Mouse (Mus musculus) adrenal gland, postnatal 4 days (tissue): ENCODE results near the gene AC134908.4. TPM values are rescaled to one million over a fixed set of nuclear protein-coding genes. Genes with fewer than 3 reads are reported as not detected.
"Not testable (repeated sequence)": the region's sequence is repeated elsewhere in the genome, so short reads cannot be mapped to it uniquely, and the experiment has no call there.

Source experiments
- DNase-seq, 2 experiments: peaks; one replicate each; pipeline ENCODE4 v3.0.0; 2021 to 2022; ENCODE audit warnings: low spot score in 2 of 2, mixed read lengths in 2 of 2
- total RNA-seq, 2 experiments: library from RNA; stranded (reverse); gene quantifications; 2 replicates each; pipeline ENCODE4 v1.2.3; 2021

AC134908.4 gene
- total RNA-seq, 2 experiments from 2014 or later, result not detected

DNA sequence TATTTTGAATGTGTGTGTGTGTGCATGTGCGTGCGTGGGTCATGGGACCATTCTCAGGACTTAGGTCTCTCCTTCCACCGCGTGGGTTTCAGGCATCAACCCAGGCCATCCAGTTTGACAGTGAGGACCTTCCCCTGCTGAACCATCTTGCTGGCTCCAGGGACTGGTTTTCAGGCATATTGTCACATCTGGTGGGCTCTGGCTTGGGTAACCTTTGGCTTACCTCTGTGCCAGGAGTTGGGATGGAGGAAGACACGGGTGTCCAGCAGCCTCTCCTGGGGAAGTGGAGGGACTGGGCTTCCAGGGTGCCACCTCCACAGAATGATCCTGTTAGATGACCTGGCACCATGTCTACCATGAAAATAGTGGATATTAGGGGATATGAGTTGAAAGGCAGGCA lies 17.5 kb downstream of the AC134908.4 start:
- no peak for DNase-seq

DNA sequence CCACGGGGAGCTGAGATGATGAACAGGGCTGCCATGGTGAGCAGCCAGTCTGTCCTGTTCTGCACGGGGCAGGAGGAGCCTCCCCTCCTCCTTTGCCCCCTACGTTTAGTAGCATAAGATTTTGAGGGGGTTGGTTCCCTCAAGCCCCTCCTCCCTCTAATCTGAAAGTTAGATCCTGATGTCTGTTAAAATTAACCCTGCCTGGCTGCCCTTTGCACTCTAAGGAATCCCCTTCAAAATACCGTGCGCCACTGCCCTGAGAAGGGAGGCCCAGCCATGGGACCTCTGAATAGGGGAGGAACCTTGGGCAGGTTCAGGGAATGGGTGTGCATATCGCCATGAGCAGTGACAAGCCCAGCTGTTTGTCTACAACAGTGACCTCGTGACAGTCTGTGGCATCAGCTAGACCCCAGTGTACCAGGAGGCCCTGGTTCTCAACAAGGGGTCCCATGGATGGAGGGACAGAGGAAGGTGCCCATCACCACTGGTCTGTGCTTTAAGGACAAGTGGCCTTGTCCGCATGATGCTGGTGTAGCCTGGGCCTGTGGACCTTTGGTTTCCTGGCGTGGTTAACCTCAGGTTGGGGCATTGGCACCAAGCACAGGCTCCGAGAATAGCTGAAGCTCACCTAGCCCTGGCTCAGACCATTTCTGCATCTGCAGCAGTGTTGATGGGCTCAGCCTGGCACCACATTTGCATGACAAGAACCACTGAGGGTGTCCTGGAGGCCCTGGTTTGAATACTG lies 20.0 kb downstream of the AC134908.4 start:
- DNase-seq, result no peak

DNA sequence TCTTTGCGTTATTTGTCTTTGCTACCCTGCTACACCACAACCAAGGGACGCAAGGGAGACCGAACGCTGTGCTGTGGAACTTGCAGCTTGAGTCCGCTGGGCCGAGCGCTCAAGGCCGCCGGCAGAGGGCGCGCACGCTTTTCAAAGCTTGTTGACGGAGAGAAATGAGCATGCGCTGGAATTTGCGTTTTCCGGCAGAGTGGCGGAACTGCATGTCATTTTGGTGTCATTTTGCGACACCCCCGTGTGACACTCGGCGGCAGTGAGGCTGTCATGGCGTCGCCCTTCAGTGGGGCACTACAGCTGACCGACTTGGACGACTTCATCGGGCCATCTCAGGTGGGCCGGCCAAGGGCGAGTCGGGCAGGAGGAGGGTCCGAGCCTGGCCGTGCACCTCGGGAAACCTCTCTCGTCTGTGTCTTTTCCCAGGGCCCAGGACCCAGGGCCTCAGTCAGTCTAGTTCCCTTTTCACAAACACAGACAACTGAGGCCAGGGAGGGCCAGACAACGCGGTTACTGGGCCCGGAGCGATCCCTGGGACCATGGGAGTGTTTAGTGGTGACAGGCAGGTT lies 21.8 kb downstream of the AC134908.4 start, which contains the start of gene Narfl:
TSS of gene Narfl (plus strand) at position 228 of the 572 bp plus-strand sequence.
- peak; percentile 97 to 98 for DNase-seq

DNA sequence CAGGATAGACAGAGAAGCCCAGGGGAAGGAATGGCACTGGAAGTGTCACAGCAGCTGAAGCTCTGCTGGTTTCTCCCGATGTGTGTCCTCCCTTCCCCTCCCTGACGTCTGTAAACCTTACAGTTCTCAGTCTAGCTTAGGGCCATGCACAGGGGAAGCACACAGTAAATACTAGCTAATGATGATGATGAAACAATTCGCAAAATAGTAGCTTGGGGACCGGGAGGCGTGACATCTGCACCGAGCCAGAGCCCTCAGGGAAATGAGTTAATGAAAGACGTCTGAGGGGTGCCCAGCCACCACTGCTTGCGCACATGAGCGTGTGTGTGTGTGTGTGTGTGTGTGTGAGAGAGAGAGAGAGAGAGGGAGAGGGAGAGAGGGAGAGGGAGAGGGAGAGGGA lies 26.1 kb downstream of the AC134908.4 start:
- no peak for DNase-seq

DNA sequence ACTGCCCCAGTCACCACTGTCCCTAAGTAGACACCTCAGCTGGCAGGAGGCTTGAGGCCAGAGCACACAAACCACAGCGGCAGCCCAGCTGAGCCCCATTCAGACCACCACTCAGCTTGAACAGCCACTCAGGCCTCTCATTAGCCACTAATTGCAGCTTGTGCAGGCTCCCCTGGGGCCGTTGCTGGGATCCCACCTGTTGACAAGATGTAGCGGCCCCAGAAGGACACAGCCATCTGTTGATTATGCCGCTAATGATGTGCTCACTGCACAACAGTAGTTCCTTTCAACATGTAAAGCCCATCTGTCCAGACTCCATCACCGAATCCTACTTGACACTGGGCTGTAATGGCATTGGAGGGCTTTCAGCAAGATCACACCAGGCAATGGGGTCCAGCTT lies 29.6 kb downstream of the AC134908.4 start:
- no peak for DNase-seq

DNA sequence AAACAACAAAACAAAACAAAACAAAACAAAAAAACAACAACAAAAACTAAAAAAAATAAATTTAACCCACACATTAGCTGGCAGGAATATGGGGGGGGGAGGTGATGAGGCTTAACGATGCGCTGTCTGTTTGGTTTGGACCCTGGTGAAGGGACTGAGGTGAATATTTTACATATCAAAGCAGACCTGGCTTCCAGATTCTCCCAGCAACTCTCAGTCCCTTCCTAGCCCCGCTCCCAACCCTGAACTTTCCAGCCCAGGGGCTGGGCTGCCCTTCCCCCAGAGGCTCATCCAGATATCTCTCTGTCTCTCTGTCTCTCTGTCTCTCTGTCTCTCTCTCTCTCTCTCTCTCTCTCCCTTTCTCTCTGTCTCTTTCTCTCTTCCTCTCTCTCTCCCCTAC lies 32.9 kb downstream of the AC134908.4 start:
- no peak for DNase-seq

DNA sequence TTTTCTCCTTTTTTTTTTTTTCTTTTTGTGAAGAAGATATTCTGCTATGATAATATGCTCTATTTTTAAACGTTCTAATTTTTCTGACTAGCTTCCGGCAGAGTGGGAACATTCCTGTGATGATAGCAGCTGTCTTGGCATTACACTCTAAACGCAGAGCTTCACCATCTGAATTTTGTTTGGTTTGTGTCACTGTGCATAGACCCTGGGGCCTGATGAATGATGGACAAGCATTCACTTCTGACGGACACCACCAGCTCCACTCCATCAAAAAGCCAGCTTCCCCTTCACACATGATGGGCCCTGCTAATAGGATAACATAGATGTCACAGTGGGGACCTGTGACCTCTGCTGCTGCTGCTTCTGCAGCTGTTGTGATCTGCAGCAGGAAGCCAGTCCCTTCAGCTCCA lies 33.9 kb downstream of the AC134908.4 start:
- DNase-seq, result no peak

DNA sequence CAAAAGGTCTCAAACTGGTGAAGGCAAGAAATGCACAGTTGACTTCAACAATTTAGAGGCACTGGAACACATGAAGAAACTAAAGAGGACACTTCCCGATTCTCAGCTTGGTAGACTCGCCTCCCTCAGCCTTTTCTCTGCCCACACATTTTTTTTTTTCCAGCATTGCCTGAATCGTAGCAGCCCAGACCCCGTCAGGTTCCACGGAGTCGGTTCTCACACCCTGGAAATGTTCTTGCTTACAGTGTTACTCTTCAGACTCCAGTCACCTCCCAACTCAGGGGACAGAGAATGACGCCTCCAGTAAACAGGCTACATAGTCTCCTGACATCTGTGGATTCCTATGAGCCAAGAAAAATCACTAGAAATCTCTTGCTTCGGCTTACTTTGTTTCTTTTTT lies 35.3 kb downstream of the AC134908.4 start:
- DNase-seq, result no peak

DNA sequence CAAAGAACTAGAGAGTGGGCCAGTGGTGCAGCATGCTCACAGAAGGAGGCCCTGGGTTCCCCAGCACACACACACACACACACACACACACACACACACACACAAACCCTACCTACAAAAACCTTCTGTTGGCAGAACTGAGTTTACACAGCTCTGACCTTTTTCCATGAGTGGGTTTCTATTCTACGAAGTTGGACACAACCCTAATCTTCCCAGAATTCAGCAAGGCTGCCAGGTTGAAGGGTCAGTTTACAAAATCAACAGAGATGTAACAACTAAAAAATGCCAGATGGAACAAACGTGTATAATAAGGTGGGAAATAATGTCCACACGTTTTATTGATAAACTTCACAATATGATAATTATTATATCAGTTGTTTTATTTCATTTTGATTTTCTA lies 37.8 kb downstream of the AC134908.4 start:
- no peak for DNase-seq

DNA sequence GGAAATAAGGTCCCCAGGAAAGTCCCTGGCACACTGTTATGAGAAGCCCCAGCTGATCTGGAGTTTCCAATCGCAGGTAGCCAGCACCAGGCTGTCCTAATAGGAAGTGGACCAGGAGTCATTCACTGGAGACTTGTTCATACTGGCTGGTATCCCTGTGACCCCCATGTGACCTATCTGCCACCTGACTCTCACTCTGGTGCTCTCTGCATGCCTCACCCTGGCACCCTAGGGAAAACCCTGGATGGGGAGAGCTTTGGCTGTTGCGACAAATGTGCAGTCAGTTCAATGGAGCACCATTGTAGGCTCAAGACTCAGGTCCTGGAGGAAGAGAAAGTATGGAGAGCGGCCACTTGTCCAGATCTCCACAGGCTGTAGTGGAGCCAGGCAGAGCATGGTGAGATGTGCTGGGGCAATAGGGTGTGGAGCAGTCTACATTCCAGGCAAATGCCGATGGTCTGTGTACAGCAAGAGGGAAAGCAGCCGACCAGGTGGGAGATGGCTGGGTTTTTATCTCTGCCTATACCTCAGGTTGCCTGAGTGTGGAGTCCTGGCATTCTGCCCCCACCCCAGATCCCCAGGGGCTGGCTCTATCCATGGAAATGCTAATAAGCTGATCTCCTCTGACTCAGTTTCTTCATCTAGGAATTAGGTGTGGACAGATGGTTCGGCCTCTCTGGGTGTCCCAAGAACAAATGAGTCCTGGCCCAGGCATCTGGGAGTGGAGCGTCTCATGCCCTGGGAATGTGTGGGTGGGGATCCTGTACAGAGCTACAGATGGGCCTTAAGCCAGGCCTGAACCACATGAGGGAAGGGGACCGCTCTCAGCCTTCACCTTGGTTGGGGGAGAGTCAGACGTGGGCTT lies 38.8 kb downstream of the AC134908.4 start:
- no peak for DNase-seq

DNA sequence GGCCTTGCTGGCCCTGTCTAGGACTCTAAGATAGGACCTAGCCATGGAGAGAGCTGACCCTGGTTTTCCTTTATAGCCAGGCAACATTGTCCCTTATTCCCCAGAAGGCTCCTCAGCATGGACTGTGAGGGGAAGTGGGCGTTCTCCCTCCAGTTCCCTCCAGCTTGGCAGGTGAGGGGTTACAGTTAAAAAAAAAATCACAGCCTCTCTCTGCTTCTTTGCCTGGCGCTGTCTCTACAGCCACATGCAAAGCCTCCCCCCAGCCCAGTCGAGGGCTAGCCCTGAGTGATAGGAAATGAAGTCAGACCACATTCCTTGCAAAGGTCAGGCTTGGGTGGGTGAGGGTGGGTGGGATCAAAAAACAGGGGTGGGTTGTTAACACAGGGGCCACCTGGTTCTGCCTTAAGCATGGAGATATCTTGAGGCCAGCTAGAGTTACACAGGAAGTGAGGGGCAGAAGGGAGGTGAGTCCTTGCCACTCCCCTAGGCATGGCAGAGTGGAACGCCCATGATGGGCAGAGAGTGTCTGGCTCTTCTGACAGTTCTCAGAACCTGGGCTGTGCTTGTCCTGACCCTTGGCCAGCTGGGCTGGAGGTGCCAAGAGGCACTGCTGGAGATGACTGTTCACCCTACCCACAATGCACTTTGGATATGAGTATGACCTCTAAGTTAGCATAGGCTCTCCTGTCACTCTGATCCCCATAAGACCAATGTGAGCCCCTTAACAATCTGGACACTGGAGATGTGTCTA lies 39.7 kb downstream of the AC134908.4 start:
- no peak for DNase-seq

DNA sequence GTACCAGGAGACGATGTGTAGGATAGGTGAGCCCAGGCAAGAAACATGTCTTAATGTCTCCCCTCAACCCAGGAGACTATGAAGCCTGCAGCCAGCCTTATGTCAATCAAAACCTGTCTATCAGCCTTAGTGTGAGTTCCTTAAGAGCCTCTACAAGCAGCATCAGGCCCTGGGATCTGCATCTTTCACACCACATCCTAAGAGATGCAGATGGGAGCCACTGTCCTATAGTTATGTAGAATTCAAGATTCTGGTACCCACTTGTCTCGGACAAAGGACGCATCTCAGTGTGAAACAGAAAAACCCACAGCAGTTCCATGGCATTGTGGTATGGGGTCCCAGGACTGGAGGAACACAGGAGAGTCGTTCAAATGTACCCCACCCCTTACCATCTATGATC lies 40.4 kb downstream of the AC134908.4 start:
- no peak for DNase-seq

DNA sequence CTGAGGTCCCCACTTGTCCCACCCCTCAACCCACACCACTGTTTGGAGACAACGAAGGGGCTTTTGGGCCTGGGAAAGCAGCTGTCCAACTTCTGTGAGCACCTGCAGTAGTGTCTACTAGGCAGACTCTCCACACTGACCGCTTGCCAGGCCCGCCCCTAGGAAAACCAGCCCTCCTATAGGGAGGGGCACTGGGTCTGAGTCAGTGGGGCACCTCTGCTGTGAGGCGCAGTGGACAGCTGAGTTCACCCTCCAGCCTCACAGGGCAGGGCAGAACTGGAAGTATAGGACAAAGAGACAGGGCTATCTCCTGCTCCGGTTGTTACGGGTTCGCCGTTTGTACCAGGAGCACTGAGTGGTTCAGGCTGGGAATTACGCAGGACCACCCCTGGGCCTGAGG lies 41.2 kb downstream of the AC134908.4 start, which contains the start of gene Msln:
TSS of gene Msln (minus strand) at position 138 of the 400 bp plus-strand sequence.
- DNase-seq, result no peak

DNA sequence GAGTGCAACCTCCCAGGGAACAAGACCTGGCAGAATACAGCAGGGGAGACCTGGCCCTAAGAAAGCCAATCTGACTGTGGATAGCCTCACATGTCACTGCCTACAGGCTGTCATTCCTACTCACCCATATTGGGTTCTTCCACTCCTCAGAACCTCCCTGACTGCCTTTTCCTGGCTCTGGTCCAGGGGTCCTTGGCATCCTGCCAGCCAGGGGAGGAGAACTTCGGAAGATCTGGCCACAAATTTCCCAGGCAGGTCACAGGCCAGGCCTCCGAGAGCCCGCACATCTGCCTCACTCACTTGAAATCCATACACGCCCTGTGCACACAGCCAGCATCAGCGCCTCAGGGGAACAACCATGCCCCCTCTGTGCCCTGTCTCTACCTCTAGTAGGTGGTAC lies 44.0 kb downstream of the AC134908.4 start:
- DNase-seq, result peak; percentile 64 to 72

DNA sequence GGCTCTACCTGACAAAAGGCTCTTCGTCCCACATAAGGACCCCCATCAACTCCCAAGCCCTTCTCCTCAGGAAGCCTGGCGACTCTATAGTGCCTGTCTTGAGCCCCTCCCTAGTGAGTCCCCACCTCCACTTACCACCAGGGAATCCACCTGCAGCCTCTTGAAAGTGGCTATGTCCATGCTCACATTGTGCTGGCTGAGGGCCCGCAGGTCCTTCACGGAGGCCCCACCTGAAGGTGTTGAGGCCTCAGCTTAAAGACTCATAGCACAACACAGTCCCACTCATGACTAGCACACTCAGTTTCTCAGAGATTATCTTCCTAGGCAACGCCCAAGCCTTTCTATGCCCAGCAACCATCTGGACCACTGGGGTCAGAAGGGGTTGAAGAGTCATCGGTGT lies 46.1 kb downstream of the AC134908.4 start:
- no peak for DNase-seq

DNA sequence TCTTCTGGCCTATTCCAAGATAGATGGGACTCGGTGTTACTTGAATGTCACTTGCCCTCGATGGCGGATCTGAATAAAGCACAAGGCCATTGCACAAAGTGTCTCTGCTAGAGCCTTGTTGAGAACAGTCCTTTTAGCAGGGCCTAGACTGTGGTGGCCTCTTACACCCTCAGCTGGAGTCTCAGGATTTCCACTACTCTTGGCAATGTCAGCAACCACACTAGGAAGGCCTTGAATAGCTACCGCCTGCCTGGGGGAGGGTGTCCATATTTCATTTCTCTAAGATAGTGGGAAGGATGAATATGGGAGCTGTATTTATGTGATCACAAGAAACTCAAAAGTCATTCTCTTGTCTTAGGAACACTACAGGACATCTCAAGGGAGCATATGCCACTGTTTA lies 47.2 kb downstream of the AC134908.4 start:
- no peak for DNase-seq

DNA sequence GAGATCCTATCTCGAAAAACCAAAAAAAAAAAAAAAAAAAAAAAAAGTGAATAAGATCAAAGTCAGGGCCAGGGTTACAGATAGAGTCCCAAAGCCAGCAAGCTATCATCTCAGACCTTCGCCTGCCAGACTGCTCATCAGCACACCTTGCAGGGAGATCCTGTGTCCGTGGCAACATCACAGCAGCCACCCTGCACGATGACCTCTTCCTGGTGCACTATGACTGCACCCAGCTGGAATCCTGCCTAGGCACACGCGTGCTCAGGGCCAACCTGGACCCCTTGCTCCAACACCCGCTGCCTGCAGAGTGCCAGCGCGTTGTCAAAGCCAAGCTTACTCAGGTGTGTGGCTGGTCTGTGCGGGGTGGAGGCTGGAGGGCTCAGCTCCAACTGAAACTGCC lies 51.1 kb downstream of the AC134908.4 start:
- DNase-seq, result no peak

DNA sequence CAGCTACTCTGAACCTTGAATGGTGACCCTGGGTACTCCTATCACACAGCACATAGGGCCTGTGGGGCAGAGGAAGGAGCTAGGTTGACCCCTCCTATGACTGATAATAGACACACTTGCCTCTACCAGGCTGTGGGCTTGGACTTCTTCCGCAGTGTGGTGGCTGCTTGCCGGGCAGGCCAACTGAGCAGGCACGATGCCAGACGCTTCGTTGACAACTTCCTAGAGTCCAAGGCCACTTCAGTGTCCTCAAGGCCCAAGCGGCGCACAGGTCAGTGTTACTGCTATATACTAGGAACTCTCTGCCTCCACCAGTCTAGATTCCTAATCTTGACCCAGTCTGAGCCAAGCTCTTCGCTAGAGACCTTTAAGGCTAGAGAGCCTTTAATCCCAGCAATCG lies 51.6 kb downstream of the AC134908.4 start:
- DNase-seq, result no peak

DNA sequence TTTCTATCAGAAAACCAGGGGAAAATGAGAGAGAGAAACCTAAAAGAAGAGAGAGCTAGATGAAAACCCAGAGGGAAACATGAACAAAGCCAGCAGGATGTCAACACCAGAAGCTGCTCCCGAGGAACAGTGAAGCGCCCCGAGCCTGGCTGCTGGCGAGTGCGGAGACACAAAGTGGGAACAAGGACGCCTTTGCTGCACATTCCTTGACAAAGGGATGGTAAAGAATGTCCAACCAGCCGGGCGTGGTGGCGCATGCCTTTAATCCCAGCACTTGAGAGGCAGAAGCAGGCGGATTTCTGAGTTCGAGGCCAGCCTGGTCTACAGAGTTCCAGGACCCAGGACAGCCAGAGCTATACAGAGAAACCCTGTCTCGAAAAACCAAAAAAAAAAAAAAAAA lies 54.0 kb downstream of the AC134908.4 start:
- DNase-seq, result not testable (repeated sequence)
